Mouse (Mus musculus) embryonic fibroblast, embryonic 13.5 days (primary cell): ENCODE results near the gene Ubtd2.

Source experiments
- CTCF ChIP-seq: IDR thresholded peaks from 2 replicates; pipeline ENCODE4 v1.5.1; 2011; ENCODE audit warnings: mild to moderate bottlenecking, control low read depth, low read length, moderate library complexity, borderline replicate concordance; ENCODE audit not compliant: insufficient read depth
- POLR2A ChIP-seq: IDR thresholded peaks from 2 replicates; pipeline ENCODE4 v1.6.1; 2011; ENCODE audit warnings: low read depth, mild to moderate bottlenecking, control low read depth, low read length, moderate library complexity

DNA sequence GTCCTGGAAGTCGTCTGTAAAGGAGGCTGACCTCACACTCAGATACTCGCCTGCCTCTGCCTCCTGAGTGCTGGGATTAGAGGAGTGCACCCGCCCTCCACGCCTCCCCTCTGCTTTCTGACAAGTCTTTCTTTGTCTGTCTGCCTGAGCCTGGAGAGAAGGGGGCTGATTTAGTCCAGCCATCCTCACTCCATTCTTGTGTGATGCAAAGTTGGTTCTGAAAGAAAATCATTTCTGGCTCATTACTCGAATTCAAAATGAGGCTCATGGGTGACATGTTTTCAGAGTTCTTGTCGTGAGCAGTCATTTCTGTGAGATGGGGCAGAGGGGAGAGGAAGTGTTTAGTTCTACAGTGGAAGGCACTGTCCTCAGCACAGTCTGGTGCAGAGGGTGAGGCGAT is 81.8 kb downstream of the Ubtd2 start:
- TF ChIP-seq CTCF: no peak
- TF ChIP-seq POLR2A: no peak
